Mouse (Mus musculus) spleen, postnatal 4 days (tissue): ENCODE measurements at regions not wholly inside any gene's neighbourhood (a gene's known extent, or its start where the extent isn't known, plus 50 kb on each side); places are given as distances from the start of the nearest gene placed in this dataset.

Experiments
- DNase-seq, 2 experiments: peaks; one replicate each; pipeline ENCODE4 v3.0.0; 2022; ENCODE audit warnings: low spot score in 2 of 2

DNA sequence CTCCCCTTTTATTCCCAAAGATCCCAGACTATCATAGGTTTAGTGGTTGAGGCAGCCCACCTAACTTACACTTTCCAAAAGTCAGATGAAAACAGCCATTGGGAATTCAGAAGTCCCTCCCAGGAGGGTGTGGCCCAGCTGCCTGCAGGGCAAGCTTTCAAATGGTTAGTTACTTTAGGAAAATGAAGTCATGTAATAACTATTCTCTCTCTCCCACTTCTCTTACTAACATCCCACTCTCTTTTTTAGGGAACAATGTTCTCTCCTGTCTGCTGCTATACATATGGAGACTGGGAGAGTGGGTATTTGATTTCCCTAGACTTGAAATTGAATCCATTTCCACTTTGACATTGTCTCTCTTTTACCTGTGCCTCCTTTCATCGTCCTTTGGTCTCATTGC lies 55.0 kb downstream of the Zfp648 start:
- DNase-seq, result no peak

DNA sequence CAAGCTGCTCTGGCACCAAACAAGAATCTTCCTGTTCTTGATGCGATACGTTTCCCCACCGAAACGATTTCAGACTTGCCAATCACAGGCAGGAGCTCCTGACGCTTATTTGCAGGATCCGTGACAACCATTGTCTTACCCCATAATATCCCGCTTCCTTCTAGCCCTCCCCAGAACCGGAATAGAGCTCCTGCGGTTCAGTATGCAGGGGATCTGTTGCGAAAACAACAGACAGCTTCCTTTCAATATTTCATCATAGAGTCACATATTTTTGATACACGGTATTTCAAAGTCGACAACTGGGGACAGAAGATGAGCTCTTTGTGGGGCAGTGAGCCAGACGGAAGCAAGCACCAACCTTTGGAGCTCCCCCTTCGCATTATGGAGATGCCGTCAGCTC lies 55.8 kb downstream of the Zfp648 start:
- no peak for DNase-seq

DNA sequence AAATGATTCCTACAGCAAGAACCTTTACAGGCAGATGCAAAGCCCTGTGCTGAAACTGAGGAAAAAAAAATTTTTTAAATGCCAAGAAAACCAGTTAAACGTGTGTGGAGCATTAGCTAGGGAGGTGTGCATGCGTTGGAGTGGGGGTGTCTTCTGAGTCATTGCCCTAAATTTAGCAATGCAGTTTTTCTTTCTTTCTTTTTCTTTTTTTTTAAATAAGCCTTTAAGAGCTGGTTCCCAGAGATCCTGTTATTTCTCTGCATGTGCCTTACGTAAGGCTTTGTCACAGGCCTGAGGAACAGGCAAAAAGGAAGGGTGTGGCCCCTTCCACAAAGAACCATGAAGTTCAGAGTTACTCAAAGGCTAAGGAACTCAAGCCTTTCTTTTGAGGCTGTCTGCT lies 57.5 kb downstream of the Zfp648 start:
- DNase-seq, result no peak

DNA sequence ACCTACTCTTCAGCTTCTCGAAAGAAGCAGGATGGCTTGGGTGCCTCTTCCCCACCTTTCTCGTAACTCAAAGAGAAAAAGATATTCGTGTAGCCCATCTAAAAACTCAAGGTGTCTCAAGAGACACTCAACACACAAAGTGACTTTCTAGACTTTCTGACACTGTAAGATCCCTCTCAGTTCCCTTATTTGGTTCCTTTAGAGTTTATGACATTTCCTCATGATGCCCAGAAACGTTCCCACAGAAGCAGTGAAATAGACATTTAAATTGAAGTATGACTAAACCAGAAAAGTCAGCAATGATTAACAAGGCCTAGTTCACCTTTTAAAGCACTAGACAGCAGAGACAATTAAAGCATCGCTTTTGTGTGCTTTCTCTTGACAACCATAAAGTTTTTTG lies 59.4 kb downstream of the Zfp648 start:
- DNase-seq, result no peak

DNA sequence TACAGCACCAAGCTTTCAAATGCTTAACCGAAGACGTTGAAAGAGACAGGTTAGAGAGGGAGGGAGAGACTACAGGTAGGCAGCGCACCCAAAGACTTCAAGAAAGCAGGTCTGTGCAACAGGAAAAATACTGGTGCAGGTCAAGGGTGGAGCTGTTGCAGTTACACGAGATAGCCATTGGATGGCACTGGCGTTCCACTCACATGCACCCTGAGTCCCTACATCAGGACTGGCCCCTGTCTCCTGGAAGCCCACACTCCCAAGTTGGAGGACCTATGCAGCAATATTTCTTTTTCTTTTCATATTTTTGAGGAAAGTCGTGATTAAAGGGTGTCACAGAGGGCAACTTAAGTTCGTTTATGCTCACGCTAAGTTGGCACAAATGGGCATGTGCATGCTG lies 80.5 kb downstream of the Zfp648 start:
- DNase-seq, result peak in 1 of 2 experiments; percentile 14

DNA sequence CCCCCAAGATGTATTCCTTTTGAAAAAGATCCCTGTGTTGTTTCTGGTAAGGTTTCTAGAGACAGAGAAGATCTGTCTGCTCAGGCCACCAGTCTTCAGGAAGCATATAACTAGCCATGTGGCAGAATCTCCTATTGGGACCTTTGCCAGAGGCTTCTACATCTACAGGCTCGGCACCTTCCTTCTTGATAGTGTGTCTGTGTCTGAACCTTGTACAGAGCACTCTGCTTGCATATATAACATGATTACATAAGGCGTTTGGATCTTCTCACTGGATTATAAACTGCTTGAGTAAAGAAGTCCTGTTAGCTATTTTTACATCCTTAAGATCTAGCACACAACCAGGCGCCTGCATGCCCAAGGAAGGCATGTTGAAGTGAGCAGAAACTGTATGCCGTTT lies 85.1 kb downstream of the Zfp648 start:
- no peak for DNase-seq

DNA sequence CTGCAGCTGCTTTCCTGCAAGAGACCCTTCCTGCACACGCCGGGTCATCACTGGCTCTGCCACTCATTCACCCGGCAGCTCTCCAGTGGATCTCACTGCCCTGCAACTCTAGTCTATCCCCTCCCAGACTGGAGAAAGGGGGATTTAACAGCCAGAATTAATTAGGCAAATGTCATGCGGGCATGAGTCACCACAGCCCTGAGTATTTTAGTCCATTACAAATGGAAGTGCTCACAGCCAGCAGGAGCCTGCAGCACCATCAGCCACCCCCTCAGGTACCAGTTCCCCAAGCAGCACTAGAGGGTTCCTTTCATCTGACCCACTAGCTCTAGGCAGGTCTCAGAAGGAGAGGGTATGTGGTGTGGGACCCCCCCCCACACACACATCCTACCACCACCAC lies 91.7 kb downstream of the Zfp648 start:
- no peak for DNase-seq

DNA sequence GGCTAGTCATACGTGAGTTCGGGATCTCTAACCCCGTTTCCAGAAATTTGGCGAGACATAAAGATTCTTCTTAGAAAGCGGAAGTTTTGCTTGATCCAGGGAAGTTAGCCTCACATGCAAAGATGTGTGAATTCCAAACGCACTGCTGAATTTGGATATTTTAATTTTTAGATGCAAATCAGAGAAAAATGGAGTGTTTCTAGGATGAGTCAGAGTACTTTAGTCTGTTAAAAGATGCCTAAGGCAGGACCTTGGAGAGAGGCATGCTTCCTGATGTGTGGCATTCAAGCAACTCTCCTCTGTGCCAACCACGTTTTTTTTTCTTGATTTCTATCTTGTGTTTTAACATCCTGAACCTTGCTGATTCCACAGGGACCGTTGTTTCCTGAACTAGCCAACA lies 95.1 kb downstream of the Zfp648 start:
- DNase-seq, result no peak

DNA sequence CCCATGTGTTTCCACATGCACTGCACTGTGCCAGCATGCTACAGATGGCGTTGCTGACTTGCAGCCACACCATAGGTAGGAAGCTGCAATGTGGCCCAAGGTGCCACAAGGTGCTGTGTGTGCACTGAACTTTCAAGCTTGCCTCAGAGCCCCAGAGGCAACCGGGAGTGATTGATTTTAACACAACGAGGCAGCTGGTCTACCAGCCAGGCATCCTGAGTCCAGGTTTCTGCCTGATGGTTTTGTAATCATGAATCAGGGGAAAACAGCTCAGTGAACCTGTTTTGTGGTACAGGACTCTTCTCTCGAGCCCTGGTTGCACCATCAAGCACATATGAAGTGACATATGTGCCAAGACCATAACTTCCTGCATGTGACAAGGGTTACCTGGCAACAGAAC lies 98.9 kb downstream of the Zfp648 start:
- no peak for DNase-seq

DNA sequence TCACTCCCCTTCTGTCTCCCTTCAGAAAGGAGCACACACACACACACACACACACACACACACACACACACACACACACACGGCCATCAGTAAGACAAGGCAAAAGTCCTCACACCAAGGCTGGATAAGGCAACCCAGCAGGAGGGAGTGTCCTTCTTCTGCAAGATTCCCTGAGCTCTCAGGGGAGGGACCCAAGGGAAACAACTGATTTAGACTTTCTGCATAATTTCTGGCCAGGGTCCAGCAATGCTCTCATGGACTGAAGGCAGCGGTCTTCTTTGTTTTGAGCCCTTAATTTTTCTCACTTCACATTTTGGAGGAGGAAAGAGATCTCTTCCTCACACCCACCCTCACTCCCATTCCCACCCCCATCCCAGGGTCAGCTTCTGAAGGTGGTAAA lies 108.7 kb downstream of the Zfp648 start:
- DNase-seq, result no peak
